Mouse (Mus musculus): ENCODE measurements at regions not wholly inside any gene's neighbourhood (a gene's known extent, or its start where the extent isn't known, plus 50 kb on each side); places are given as distances from the start of the nearest gene placed in this dataset.

DNA sequence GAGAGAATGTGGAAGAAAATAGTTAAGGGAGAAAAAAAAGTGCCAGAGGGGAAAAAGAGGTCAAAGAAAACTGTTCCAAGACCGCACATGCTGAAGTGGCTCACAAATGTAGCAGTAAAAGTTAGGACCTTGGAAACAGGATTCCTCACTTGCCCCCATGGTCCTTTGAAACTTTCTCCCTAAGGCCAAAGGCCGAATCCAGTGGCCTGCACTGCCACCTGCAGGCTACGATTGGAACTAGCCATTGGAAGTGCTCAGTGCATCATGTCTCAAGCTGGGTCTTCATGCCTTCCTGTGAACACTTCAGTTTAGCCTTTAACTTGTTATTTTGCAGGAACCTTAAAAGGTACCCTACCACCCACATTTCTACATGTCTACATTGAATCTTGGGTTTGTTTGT is 56.3 kb upstream of the Mctp2 start:
- peak; percentile 49 to 75 for DNase-seq (ENCODE audit: low spot score in 2 of 2)

DNA sequence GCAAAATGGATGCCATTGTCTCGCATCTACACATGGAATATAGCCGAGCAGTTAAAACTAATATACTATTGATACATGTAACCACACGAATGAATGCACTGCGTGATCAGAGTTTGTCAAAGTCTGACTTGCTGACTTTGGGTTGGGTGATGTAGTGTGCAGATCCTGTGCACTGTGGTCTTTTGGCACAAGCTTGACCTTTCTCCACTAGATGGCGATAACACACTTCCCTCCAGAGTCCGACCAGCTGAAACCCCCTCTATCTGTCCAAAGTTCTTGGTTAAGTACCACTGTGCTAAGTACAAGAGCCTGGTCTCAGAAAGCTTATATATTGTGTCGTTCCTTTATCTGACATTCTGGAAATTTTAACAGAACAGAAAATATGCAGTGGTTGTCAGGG is 84.9 kb upstream of the Mctp2 start:
- peak in 1 of 2 experiments; percentile 16 for DNase-seq (ENCODE audit: low spot score in 2 of 2)

- peak in 1 of 2 experiments; percentile 42 for DNase-seq (ENCODE audit: low spot score in 2 of 2)
Observed at GRCm38 (mm10) chr7:72400056-72400455, 93.6 kb upstream of the Mctp2 start.

DNA sequence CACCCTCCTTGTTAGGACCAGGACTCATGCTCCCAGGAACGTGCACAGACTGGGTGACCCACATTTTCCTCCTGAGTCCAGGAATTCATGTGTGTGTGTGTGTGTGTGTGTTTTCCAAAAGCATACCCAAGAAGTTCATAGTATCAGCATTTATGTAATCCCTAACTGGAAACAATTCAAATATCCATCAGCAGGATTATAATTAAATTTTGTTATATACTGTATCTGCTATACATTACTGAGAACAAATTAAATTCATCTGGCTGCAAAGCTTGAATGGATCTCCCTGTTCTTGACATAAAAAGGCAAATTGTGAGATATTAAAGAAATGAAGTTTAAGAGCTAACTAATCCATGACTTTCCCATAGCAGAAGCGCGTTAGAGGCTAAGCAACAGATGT is 99.7 kb upstream of the Mctp2 start:
- DNase-seq (ENCODE audit: low spot score in 2 of 2) = no peak

- DNase-seq (ENCODE audit: low spot score in 2 of 2) = no peak
Observed at GRCm38 (mm10) chr7:72408409-72408986, 102.1 kb upstream of the Mctp2 start.

GRCm38 (mm10) chr7:72438552-72438951 is 132.1 kb upstream of the Mctp2 start:
- no peak for DNase-seq (ENCODE audit: low spot score in 2 of 2)

GRCm38 (mm10) chr7:72442001-72442400 is 135.6 kb upstream of the Mctp2 start:
- DNase-seq (ENCODE audit: low spot score in 2 of 2) = no peak

GRCm38 (mm10) chr7:72444016-72444415 is 137.6 kb upstream of the Mctp2 start:
- DNase-seq (ENCODE audit: low spot score in 2 of 2) = no peak

DNA sequence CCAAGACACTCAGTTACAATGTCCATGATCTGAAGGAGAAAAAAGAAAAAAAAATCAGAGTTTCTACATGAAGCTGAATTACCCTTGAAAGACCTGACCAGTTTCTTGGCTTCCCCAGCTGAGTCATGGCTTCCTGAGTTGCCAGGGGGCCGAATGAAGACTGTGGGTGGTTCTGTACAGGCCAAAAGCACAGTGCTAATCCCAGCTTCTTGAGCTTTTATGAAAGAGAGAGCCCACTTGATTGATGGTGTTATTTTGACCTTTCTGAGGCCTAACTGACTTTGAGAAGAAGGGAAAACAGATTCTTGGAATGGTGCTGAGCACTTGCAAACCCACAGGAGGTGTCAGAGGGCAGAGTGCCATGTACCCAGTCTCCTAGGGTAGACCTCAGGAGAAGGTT is 138.4 kb upstream of the Mctp2 start:
- DNase-seq (ENCODE audit: low spot score in 2 of 2) = no peak

GRCm38 (mm10) chr7:72446911-72447310 is 140.5 kb upstream of the Mctp2 start:
- no peak for DNase-seq (ENCODE audit: low spot score in 2 of 2)

- no peak for DNase-seq (ENCODE audit: low spot score in 2 of 2)
Observed at GRCm38 (mm10) chr7:72462978-72463377, 156.6 kb upstream of the Mctp2 start.

GRCm38 (mm10) chr7:72464658-72465057 is 158.2 kb upstream of the Mctp2 start:
- DNase-seq (ENCODE audit: low spot score in 2 of 2) = no peak

GRCm38 (mm10) chr7:72469691-72470090 is 163.3 kb upstream of the Mctp2 start:
- no peak for DNase-seq (ENCODE audit: low spot score in 2 of 2)

DNA sequence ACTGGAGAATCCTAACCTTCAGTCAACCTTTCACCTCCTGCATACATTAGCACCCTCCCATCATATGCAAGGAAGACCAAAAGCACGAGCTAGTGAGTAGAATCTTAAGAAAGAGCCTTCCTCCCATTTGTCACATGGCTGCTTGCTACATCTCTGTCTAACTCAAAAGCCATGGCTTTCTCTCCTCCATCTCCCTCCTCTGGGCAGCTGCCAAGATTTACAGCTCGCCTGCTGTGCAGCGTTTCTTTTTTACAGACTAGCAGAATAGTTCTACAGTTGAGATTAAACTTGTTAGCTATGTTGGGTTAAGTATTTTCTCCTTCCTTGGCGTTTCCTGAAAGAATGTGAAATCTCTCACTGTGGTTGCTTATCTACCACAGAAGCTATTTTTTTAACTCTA is 168.3 kb upstream of the Mctp2 start:
- DNase-seq (ENCODE audit: low spot score in 2 of 2) = no peak

DNA sequence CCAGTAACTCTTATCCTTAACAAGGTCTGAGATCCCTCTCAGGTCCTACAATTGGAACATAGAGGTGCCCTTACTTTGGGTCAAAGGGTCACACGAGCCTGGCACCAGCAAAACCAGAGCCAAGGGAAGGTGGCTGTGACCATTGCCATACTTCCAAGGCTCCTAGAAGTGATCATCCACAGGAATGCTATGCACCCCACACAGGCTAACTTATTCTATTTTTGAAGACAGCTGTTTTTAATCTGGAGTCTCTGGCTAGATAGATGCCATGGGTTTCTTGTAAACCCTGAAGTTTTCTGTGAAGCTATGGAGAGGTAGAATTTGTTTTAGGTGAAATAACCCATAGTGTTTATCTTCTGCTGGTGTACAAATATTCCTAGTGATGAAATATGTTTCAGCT is 172.5 kb upstream of the Mctp2 start:
- no peak for DNase-seq (ENCODE audit: low spot score in 2 of 2)

GRCm38 (mm10) chr7:72481275-72481674 is 174.9 kb upstream of the Mctp2 start:
- no peak for DNase-seq (ENCODE audit: low spot score in 2 of 2)

DNA sequence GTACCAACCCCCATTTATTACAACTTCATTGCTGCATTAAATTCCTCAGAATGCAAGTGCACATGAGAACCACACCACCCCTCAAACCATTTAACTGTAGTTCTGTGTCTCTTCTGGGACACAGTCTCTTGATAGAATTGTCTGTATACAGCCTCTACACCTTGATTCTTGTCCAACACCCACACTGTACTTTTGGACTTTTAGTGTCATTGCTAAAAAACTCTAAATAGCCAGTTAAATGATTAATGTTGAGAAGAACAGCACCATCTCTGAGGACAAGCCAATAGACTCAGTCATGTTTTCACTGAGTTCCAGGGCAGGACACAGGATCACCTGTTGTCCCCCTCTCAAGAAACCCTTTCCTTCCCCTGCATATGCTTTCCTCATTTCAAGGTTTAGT is 183.8 kb upstream of the Mctp2 start:
- no peak for DNase-seq (ENCODE audit: low spot score in 2 of 2)

GRCm38 (mm10) chr7:72493292-72493691 is 186.9 kb upstream of the Mctp2 start:
- DNase-seq (ENCODE audit: low spot score in 2 of 2) = no peak

- DNase-seq (ENCODE audit: low spot score in 2 of 2) = no peak
Observed at GRCm38 (mm10) chr7:72496933-72497631, 190.7 kb upstream of the Mctp2 start.

- DNase-seq (ENCODE audit: low spot score in 2 of 2) = no peak
Observed at GRCm38 (mm10) chr7:72498562-72499230, 192.3 kb upstream of the Mctp2 start.

- no peak for DNase-seq (ENCODE audit: low spot score in 2 of 2)
Observed at GRCm38 (mm10) chr7:72499788-72500187, 193.4 kb upstream of the Mctp2 start.

DNA sequence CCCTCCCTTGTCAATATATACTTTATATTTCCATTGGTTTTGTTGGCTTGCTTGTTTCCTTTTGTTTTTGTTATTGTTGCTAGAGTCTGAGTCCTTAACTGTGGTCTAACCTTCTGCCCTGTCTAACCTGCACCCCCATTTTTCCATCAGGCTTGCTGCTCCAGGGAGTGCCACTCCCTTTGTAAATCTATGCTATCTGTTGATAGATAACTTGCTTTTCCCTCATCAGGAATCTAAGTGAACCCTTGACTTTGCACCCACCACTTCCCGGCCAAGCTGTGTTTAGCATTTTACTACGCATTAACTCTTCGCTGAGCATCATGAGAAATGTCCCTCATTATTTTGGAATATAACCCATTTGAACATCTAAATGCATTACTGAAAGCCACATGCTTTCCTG is 193.8 kb upstream of the Mctp2 start:
- no peak for DNase-seq (ENCODE audit: low spot score in 2 of 2)

DNA sequence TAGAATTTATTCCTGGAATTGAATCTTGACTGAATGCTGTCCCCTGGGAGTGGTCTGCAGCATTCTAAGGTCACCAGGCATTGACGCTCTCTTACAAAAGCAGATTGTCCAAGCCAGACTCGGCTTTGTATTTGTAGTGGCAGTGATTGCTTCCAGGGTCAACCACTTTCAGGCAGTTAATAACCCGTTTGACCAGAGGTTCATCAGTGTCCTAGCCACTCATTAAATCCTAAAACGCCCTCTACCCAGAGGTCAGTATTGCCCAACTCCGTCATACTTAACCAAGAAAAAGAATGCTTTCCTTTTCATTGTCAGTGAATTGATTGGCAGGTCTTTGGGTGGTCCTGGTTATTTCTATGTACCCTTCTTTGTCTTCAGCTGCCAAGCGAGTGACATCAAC is 194.6 kb upstream of the Mctp2 start:
- no peak for DNase-seq (ENCODE audit: low spot score in 2 of 2)

All from spleen, postnatal 10 days (tissue).